Mouse (Mus musculus) embryonic facial prominence, embryonic 10.5 days (tissue): ENCODE results near the gene Tmcc3. TPM values are rescaled to one million over a fixed set of nuclear protein-coding genes. Genes with fewer than 3 reads are reported as not detected.
A peak's percentile ranks its signal among the peaks of the same experiment; 100 is the strongest.

Source experiments
- DNase-seq: peaks from one replicate; pipeline ENCODE4 v3.0.0-alpha.2; 2017; ENCODE audit warnings: low spot score
- H3K27ac ChIP-seq: fragments of 300-500 bp; sonication (generic); replicated peaks from 2 replicates; pipeline ENCODE4 v1.5.1; 2016; ENCODE audit warnings: mild to moderate bottlenecking
- H3K27me3 ChIP-seq: fragments of 300-500 bp; sonication (generic); replicated peaks from 2 replicates; pipeline ENCODE4 v1.6.1; 2016; ENCODE audit warnings: low read depth, mild to moderate bottlenecking; ENCODE audit not compliant: poor library complexity, severe bottlenecking
- H3K36me3 ChIP-seq: fragments of 300-500 bp; sonication (generic); replicated peaks from 2 replicates; pipeline ENCODE4 v1.6.1; 2016; ENCODE audit warnings: mild to moderate bottlenecking, moderate library complexity
- H3K4me1 ChIP-seq: fragments of 300-500 bp; sonication (generic); 2 replicates; pipeline ENCODE4 v1.6.1; 2016
- H3K4me3 ChIP-seq: fragments of 300-500 bp; sonication (generic); 2 replicates; pipeline ENCODE4 v1.5.1; 2016; ENCODE audit warnings: mild to moderate bottlenecking, moderate library complexity
- H3K9me3 ChIP-seq: fragments of 300-500 bp; sonication (generic); 2 replicates; pipeline ENCODE4 v1.6.1; 2016; ENCODE audit warnings: mild to moderate bottlenecking
- WGBS: fragments of 180-500 bp; shearing (Covaris S2); methylation state at CpG from one replicate; pipeline ENCODE4 v1.1.7; 2016; 5-methylcytosine and 5-hydroxymethylcytosine counted together
- polyA plus RNA-seq: library from polyadenylated mRNA; unstranded; fragments of >200 nt; fragmentation: Nextera tagmentation; extraction: Ambion mirVana; gene quantifications from 2 replicates; pipeline ENCODE4 v1.2.1, GENCODE M21; 2016

Gene Tmcc3
- polyA plus RNA-seq, 1 experiment from 2014 or later = 3.2 TPM

DNA sequence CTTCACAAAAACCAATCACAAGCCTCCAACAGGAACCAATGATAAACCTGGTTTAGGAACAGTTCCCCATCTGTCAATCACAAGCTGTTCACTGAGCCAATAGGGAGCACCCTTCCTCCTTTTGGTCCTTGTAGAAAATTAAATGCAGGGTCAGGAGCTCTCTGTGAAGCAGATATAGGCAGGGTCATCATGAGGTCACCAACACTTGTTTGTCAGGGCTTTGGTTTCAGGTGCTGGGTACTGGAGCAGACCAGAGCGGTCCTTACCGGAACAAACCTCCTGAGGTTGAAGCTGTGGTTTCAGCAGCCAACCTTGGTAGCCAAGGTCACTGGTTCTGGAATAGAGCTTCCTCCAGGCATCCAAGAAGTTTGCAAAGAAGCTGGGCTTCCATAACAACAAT lies 12.4 kb upstream of the Tmcc3 start:
- Histone ChIP-seq H3K36me3 (no peaks in the 10 kb centered on the region), H3K4me3 (no peak overlapping the region), H3K27me3 (no peaks in the 10 kb centered on the region), H3K4me1 (peaks cover 15% of the 10 kb centered on the region), H3K27ac (no peak overlapping the region), H3K9me3 (no peaks in the 10 kb centered on the region)
- DNase-seq = no peak
- 92% methylated on average over 2 of the region's 2 CpGs for WGBS

DNA sequence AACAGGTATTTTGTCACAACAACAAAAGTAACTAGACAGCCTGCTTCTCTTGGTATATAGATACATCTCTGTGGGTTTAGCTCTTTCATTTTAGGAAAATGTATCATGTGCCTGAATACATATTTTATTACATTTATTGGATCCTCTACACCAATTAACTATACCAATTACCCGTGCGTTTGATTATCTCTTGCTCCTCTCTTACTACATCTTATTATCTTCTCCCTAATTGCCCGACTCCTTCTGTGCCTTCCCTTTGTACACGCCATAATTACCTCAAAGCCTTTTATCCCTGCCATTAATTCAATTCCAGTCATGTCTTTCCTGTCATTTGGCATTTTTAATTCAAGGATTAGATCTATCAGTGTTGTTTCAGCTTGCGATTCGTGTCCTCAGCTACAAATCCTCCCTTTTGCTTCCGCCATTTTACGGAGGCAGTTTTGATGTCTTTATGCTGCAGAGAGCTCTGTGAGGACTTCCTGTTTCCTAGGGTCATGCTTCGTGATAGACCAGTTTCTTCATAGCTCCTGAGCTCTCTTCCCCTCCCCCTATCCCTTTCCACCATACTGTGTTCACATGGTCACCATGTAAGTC lies 7.6 kb upstream of the Tmcc3 start:
- H3K9me3 ChIP-seq = 0 out of 2 replicates have a peak, but pooled peaks cover 7% of the 10 kb centered on the region
- DNase-seq = no peak
- H3K4me3 ChIP-seq = no peak overlapping the region
- 84% methylated on average over 9 of the region's 9 CpGs for WGBS
- no peaks in the 10 kb centered on the region for H3K27me3 ChIP-seq
- H3K4me1 ChIP-seq = no peaks in the 10 kb centered on the region
- H3K27ac ChIP-seq = no peak overlapping the region
- no peaks in the 10 kb centered on the region for H3K36me3 ChIP-seq

DNA sequence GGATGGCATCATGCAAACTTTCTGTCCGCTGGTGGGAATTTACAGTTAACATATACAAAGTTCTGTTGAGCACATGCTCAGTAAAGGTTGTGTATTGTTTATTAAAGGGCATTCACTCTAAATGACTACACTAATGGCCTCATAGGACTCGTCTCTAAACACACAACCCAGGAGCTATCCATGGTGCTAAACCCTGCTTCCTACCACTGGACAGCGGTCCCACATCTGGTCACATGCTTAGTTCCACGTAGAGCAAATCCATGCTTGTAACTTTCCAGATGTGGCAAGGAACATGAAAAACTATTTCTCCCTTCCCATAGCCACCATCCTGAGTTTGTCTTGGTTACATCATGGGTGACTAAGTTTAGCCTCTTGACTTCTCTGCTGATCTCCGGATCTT lies 6.2 kb upstream of the Tmcc3 start:
- Histone ChIP-seq H3K27me3 (peaks cover 5% of the 10 kb centered on the region), H3K27ac (no peak overlapping the region), H3K4me3 (no peak overlapping the region), H3K9me3 (0 out of 2 replicates have a peak, but pooled peaks cover 7% of the 10 kb centered on the region), H3K4me1 (no peaks in the 10 kb centered on the region), H3K36me3 (no peaks in the 10 kb centered on the region)
- 65% methylated on average over 5 of the region's 5 CpGs for WGBS
- DNase-seq = peak; percentile 59

DNA sequence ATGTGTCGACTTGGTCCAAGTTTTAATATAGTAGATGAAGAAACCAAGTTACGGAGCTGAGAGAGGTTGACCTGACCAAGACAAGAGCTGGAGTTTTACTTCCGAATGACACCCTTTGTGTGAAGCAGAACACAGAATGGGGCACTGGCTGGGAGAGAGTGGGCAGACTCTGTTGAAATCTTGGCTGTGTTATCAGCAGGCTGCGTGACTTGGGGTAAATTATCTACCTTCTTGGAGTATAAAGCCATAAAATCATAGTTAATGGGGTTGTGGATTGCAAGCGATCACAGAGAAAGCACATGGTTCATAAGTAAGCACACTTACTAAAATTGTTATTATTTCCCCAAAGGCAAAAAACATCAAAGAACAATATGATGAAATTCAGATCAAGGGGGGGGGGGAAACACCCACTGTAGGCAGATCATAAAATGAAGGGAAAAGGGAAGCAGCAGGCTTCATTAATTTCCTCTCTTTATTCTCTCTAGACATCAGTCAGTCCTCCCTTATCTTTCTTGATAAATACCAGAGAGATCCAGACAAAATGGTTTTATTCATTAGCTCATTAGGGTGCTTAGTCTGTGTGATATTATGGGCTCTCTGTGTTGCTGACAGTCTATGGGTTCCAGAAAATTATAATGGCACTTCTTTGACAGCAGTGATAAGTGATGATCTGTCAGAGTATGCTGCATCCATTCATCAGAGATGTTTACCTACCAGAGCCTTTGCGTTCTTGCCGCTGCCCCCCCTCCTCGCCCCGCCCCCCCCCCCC lies 1.1 kb upstream of the Tmcc3 start:
- H3K4me3 ChIP-seq = no peak overlapping the region
- WGBS = 50% methylated on average over 9 of the region's 9 CpGs
- H3K9me3 ChIP-seq = 0 out of 2 replicates have a peak, but pooled peaks cover 7% of the 10 kb centered on the region
- peaks cover 44% of the 10 kb centered on the region for H3K27me3 ChIP-seq
- no peak overlapping the region for H3K27ac ChIP-seq
- peaks cover 16% of the 10 kb centered on the region for H3K4me1 ChIP-seq
- no peak for DNase-seq
- H3K36me3 ChIP-seq = no peaks in the 10 kb centered on the region

- H3K36me3 ChIP-seq = no peaks in the 10 kb centered on the region
- DNase-seq = peak; percentile 60
Measured at GRCm38 (mm10) chr10:94312007-94312715, 412 bp downstream of the Tmcc3 start.

GRCm38 (mm10) chr10:94313146-94313545 lies 1.4 kb downstream of the Tmcc3 start:
- Histone ChIP-seq H3K4me3 (no peak overlapping the region), H3K36me3 (no peaks in the 10 kb centered on the region), H3K4me1 (peaks cover 19% of the 10 kb centered on the region), H3K27me3 (peaks cover 44% of the 10 kb centered on the region), H3K27ac (no peak overlapping the region), H3K9me3 (0 out of 2 replicates have a peak, but pooled peaks cover 7% of the 10 kb centered on the region)
- no peak for DNase-seq
- 79% methylated on average over 4 of the region's 4 CpGs for WGBS

More at GRCm38 (mm10) chr10:94312007-94312715, 412 bp downstream of the Tmcc3 start:
- H3K4me3 ChIP-seq = peak overlapping the region; percentile 57
- peaks cover 44% of the 10 kb centered on the region for H3K27me3 ChIP-seq
- WGBS = under 1% methylated on average over 45 of the region's 45 CpGs
- peaks cover 19% of the 10 kb centered on the region for H3K4me1 ChIP-seq
- H3K27ac ChIP-seq = peak overlapping the region; percentile 26; the same call in 1 of the 2 replicates
- 0 out of 2 replicates have a peak, but pooled peaks cover 7% of the 10 kb centered on the region for H3K9me3 ChIP-seq

DNA sequence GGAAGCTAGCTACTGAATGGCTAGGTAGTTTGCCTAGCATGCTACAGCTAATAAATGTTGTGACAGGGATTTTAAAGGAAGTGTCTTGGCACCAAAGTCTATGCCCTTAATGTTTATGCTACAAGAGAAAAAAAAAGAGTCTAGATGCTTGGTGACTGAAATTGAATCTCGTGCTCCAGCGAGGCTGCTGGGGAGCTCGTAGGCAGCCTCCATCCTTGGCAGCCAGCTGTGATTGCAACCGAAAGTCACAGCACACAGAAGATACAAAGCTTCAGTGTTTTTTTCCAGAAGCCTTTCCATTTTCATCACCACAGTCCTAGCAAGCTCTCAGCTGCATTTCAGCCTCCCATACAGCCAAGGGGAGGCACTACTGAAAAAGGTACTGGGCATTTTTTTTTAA lies 6.8 kb downstream of the Tmcc3 start:
- 54% methylated on average over 4 of the region's 4 CpGs for whole genome bisulfite sequencing
- H3K36me3 ChIP-seq = no peaks in the 10 kb centered on the region
- H3K4me3 ChIP-seq = no peak overlapping the region
- H3K27ac ChIP-seq = no peak overlapping the region
- H3K27me3 ChIP-seq = peaks cover 8% of the 10 kb centered on the region
- peaks cover 3% of the 10 kb centered on the region; the same call in 1 of the 2 replicates for H3K4me1 ChIP-seq
- H3K9me3 ChIP-seq = no peaks in the 10 kb centered on the region
- no peak for DNase-seq

GRCm38 (mm10) chr10:94329962-94330361 lies 18.2 kb downstream of the Tmcc3 start:
- H3K27ac ChIP-seq = no peak overlapping the region
- no peaks in the 10 kb centered on the region for H3K9me3 ChIP-seq
- WGBS = 72% methylated on average over 5 of the region's 5 CpGs
- peaks cover 6% of the 10 kb centered on the region; the same call in 1 of the 2 replicates for H3K4me1 ChIP-seq
- no peaks in the 10 kb centered on the region for H3K36me3 ChIP-seq
- no peak overlapping the region for H3K4me3 ChIP-seq
- no peaks in the 10 kb centered on the region for H3K27me3 ChIP-seq
- no peak for DNase-seq

DNA sequence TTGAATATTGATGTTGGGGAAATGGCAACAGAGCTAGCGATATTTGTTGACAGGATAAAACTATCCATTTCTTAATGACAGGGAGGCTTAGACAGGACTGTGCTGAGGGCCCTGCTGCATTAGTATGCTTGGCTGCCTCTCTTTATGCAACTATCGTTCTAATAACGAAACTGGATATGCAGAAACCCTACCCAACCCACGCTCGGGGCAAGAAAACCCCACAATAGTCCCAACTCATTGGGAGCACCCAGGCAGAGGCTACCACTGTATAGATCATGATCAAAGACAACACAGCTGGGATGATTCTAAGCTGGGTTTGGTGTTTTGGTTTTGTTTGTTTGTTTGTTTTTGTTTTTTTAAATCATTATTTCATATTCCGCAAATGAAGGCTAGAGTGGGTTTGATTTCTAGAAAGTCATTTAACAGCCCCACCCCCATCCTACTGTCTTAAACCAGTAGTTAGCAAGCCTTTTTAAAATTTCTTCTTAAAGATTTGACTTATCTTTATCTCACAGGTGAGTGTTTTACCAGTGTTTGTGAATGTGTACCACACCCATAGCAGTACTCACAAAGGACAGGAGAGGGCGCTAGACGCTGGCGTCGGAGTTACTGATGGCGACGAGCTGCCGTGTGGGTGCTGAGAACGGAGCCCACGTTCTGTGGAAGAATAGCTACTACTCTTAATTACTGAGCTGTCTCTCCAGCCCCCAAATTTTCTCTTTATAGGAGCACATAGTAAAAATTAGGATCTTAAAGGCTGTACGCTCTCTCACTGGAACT lies 20.8 kb downstream of the Tmcc3 start:
- no peak overlapping the region for H3K27ac ChIP-seq
- no peak overlapping the region for H3K4me3 ChIP-seq
- WGBS = 84% methylated on average over 16 of the region's 16 CpGs
- no peaks in the 10 kb centered on the region for H3K27me3 ChIP-seq
- H3K4me1 ChIP-seq = peaks cover 6% of the 10 kb centered on the region; the same call in 1 of the 2 replicates
- DNase-seq = no peak
- no peaks in the 10 kb centered on the region for H3K36me3 ChIP-seq
- H3K9me3 ChIP-seq = no peaks in the 10 kb centered on the region

DNA sequence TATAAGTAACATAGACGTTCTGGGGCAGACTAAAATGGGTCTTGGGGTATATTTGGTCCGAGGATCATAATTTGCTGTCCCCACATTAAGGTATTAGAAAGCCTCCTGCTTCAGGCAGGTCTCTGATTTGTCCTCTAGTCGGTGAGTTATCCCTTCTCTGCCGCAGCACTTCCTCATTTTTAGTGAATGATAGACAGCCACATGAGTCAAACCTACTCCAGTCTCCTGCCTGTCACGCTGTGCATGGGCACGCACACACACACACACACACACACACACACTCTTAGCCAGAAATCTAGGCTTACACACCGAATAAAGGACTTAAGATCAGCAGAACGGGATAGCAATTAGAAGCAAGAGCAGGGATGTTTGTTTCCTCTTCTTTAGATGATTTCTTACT lies 21.6 kb downstream of the Tmcc3 start:
- DNase-seq = no peak
- H3K9me3 ChIP-seq = no peaks in the 10 kb centered on the region
- no peak overlapping the region for H3K27ac ChIP-seq
- no peaks in the 10 kb centered on the region for H3K36me3 ChIP-seq
- no peaks in the 10 kb centered on the region for H3K27me3 ChIP-seq
- H3K4me1 ChIP-seq = peaks cover 6% of the 10 kb centered on the region; the same call in 1 of the 2 replicates
- 89% methylated on average over 8 of the region's 8 CpGs for WGBS
- no peak overlapping the region for H3K4me3 ChIP-seq

DNA sequence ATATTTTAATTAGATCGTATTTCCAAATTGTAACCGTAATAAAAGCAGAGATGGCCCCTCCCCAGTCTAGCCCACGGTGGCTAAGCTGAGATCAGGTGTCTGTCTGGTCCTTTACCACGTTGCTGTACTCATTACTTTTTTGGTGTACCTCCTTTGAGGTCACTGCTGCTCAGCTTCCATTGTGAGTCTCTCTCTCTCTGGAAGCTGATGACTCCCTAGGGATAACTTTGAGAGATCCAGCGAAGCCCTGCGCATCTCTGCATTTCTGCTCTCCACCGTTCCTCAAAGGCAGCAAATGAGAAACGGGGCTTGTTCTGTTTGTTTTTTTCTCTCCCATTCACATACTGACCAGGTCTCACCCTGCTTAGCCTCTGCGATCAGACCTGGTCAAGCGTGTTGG lies 23.3 kb downstream of the Tmcc3 start:
- no peak overlapping the region for H3K27ac ChIP-seq
- H3K27me3 ChIP-seq = no peaks in the 10 kb centered on the region
- no peaks in the 10 kb centered on the region for H3K36me3 ChIP-seq
- no peak overlapping the region for H3K4me3 ChIP-seq
- no peak for DNase-seq
- H3K9me3 ChIP-seq = no peaks in the 10 kb centered on the region
- 80% methylated on average over 10 of the region's 10 CpGs for WGBS
- H3K4me1 ChIP-seq = 0 out of 2 replicates have a peak, but pooled peaks cover under 1% of the 10 kb centered on the region

GRCm38 (mm10) chr10:94336071-94336470 lies 24.3 kb downstream of the Tmcc3 start:
- Histone ChIP-seq H3K27ac (no peak overlapping the region), H3K9me3 (no peaks in the 10 kb centered on the region), H3K36me3 (no peaks in the 10 kb centered on the region), H3K4me1 (no peaks in the 10 kb centered on the region), H3K27me3 (no peaks in the 10 kb centered on the region), H3K4me3 (no peak overlapping the region)
- no peak for DNase-seq
- WGBS = 93% methylated on average over 6 of the region's 6 CpGs
